Mouse (Mus musculus) megakaryocyte-erythroid progenitor cell, adult 5-6 weeks (primary cell): ENCODE data around the gene Laptm4a. TPM values are rescaled to one million over a fixed set of nuclear protein-coding genes. Genes with fewer than 3 reads are reported as not detected.
"Not testable (repeated sequence)": the region's sequence is repeated elsewhere in the genome, so short reads cannot be mapped to it uniquely, and the experiment has no call there.

Source experiments
- ATAC-seq: replicated peaks from 2 replicates; pipeline ENCODE4 v1.8.0; 2016; ENCODE audit warnings: mild to moderate bottlenecking, inconsistent platforms; ENCODE audit not compliant: severe bottlenecking, poor library complexity, low FRiP score, low TSS enrichment
- total RNA-seq, 2 experiments: library from RNA; stranded (forward) in 1 of 2; stranded (reverse) in 1 of 2; fragments of 200-1000, 215-1000 nt in 1 of 2; fragments of >200 nt in 1 of 2; fragmentation: Nextera tagmentation in 1 of 2; gene quantifications; 2 replicates each; pipeline ENCODE4 v1.2.3; 2014 to 2017

Gene Laptm4a
- total RNA-seq, 2 experiments from 2014 or later = 55.2 to 104 TPM

- ATAC-seq = no peak
Observed at GRCm38 (mm10) chr12:8901934-8902333, 19.5 kb upstream of the Laptm4a start.

- ATAC-seq = no peak
Observed at GRCm38 (mm10) chr12:8902479-8902878, 19.0 kb upstream of the Laptm4a start.

- ATAC-seq = no peak
Observed at GRCm38 (mm10) chr12:8912860-8913685, 8.4 kb upstream of the Laptm4a start.

DNA sequence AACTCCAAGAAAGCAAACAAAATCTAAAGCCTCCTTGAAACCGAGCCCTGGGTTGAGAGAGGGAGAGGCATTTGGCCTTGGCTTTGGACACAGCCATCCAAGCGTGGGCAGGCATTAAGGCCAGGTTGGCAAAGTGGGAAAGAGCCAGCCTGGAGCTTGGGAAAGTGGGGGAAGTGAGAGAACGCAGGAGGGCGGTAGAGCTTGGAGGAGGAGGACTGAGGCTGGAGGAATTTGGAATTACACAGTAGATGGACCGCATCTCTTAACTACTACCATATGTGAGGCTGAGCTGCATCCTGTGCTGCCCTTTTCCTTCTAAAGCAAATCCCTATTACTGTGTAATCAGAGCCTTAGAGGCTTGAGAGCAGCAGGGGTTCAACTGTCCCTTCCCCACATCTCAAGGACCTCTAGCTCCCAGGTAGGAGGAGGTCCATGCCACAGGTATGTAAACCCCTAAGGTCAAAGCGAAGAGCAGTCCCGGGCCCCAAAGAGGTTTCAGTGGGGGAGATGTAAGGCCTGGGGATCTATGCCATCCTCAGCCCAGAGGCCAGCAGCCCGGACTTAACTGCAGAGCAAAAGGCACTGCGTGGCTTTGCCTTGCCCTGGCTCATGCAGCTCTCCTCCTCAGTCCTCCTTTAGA is 7.6 kb upstream of the Laptm4a start:
- no peak for ATAC-seq

- ATAC-seq = no peak
Observed at GRCm38 (mm10) chr12:8916378-8916777, 5.1 kb upstream of the Laptm4a start.

- ATAC-seq = no peak
Observed at GRCm38 (mm10) chr12:8919231-8919630, 2.2 kb upstream of the Laptm4a start.

DNA sequence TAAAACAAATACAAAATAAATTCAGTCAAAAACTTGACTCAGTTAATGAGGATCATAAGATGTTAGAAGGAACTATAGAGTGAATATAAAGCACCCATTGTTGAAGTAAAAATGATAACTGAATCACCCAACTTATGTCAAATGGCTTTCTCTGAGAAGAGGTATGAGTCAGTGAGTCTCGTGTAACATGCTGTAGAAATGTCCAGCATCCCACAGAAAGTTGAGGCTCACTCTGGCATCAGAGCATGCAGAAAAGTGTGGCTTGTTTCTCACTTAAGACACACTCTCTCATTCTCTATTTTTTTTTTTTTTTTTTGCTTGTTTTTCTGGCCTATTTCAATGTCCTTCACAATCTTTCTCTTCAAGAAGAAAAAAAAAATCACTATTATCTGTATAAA is 469 bp upstream of the Laptm4a start:
- no peak for ATAC-seq

DNA sequence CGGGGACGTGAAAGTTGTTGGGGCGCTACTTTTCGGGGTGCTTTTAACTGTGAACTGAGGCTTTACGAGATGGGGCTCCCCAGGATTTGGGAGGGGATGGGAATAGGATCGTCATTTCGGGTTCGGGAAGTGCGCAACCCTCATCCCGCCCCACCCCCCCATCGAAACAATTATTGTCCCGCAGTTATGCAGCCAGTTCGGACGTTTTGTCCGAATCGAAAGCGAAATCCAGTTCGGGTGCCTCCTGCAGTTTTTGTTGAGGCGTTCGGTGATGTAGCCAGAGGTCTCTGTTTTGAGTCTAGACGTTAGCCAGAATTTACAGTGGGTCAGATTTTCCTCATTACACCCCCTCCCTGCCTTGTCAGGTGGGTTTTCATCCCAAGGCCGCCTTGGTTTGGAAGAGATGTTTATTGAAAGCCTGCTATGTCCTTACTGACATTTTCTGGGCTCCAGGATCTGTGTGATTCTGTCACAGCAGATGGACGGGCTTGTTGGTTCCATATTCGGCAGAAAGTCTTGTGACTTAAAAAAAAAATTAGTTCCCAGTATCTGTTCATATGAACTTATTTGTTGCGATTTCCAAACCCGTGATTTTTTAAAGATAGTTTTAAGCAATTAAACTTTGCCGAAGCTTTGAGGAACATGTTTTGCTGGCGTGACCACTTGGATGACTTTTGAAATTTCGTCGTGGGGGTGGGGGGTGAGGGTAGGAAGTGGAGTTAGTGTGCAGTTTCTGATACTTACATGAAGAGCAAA is 1.1 kb downstream of the Laptm4a start:
- no peak for ATAC-seq

DNA sequence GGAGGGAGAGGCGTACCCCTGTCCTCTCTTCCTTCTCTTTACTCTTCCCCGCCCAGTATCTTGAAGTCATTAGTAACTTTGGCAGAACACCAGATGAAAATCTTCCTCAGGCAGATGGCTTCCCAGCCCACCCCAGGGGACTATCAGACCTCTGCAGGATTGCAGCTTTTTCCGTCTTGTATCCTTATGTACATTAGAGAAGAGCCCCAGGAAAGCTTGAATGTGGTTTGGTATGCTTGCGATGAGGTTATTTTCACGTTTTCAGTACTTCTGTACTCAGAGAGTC is 1.6 kb downstream of the Laptm4a start:
- peak; percentile 73 for ATAC-seq

GRCm38 (mm10) chr12:8923603-8924002 is 2.1 kb downstream of the Laptm4a start:
- no peak for ATAC-seq

- no peak for ATAC-seq
Observed at GRCm38 (mm10) chr12:8927652-8928051, 6.2 kb downstream of the Laptm4a start.

DNA sequence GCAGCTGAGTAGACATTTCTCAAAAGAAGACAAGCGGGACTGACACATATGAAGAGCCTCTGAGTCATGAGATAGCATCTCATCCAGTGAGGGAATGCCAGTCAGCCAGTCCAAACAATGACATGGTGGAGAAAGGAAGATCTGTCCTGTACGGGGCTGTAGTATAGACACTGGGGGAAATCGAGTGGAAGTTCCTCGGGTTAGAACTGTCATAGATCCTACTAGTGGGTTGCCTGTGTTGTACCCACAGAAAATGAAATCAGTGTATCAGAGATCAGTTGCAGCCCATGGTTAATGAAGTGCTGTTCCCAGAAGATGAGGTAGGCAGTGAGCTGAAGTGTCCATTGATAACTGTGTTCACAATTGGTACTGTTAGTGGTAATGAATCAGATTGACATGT is 7.3 kb downstream of the Laptm4a start:
- 0 out of 2 replicates have a peak, but pooled peaks have one; percentile 4 for ATAC-seq

DNA sequence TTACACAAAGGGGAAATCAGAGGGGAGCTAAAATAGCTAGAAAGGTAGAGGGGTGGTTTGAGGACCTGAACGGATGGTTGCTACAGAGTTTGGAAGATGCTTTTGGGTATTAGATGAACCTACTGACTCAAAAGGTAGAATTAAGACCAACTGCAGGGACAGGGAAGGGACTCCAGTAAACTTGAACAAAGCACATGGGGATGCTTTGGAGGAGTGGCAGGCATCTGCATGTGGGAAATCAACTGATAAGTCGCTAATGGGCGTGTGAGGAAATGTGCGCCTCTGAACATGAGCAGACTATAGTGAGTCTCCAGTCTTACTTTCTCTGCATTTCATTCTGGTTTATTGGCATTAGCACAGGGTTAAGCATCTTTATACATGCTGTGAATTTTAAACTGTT is 9.6 kb downstream of the Laptm4a start:
- peak; percentile 84 for ATAC-seq

GRCm38 (mm10) chr12:8935349-8935748 is 13.9 kb downstream of the Laptm4a start:
- 0 out of 2 replicates have a peak, but pooled peaks have one; percentile 20 for ATAC-seq

DNA sequence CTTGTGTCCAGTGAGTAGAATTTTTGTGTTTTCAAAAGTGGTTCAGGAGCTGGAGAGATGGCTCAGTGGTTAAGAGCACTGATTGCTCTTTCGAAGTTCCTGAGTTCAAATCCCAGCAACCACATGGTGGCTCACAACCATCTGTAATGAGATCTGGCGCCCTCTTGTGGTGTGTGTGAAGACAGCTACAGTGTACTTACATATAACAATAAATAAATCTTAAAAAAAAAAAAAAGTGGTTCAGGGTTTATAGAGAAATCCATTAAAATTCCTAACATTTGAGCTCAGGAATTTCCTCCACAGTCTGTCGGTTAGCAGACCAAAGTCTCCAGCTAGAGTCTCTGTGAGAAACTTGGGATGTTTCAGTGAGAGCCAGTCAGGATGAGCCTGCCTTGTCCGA is 14.7 kb downstream of the Laptm4a start:
- ATAC-seq = not testable (repeated sequence)

DNA sequence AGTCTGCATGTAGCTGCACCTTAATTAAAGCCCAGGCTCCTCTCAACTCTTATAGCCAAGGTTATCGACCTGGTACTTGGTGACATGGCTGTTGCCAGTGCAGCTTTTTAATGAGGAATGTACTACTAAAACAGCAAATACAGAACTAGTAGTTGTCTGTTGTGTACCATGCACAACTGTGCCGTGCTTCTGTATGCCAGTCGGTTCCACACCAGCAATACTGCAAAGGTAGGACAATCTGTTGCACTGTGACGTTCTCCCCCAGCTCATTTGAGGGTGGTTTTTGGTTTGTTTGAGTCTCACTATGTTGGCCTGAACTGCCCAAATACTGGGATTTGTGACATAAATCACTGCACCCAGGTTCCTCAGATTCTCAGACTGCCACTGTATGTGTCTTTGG is 18.0 kb downstream of the Laptm4a start:
- ATAC-seq = no peak

- no peak for ATAC-seq
Observed at GRCm38 (mm10) chr12:8940011-8941005, 18.8 kb downstream of the Laptm4a start.

GRCm38 (mm10) chr12:8941131-8941615 is 19.7 kb downstream of the Laptm4a start:
- ATAC-seq = no peak

DNA sequence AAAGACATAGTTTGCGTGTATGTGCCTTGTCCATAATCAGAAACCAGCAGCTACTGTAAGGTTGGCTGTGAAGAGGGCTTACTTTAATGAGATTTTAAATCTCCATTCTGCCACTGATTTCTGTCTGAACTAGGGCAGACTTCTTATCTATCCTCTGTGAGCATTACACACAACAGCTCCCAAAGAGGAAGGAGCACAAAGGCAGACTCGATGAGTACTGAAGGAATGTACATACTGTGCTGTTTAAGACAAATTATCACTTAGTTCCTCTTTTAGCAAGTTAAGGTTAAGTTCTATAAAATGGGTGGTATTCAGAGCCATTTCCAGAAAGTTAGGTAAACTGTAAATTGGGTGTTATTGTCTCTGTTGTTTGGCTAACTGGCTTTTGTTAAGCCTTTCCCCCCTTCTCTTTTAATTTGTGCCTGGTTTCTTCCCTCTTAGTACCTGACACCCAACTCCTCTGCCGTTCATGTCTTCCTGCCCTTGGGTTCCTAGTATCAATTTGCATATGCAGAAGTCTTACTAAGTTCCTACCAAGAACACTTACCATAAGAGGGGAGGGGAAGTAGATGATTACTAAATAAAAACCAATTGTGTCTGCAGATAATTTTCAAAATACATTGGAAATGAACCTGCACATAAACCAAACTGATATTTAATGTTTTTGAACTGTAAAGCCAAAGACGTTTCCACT is 20.4 kb downstream of the Laptm4a start:
- no peak for ATAC-seq
